Mouse (Mus musculus): Measurements from ENCODE around the gene Brf1.

Brf1 gene

GRCm38 (mm10) chr12:112940238-112940637 is 60.3 kb downstream of the Brf1 start:
- no peak for DNase-seq (ENCODE audit: low read depth, low spot score)

- no peak for DNase-seq (ENCODE audit: low read depth, low spot score)
Observed at GRCm38 (mm10) chr12:112938873-112939565, 61.5 kb downstream of the Brf1 start.

GRCm38 (mm10) chr12:112938366-112938765 is 62.1 kb downstream of the Brf1 start:
- no peak for DNase-seq (ENCODE audit: low read depth, low spot score)

DNA sequence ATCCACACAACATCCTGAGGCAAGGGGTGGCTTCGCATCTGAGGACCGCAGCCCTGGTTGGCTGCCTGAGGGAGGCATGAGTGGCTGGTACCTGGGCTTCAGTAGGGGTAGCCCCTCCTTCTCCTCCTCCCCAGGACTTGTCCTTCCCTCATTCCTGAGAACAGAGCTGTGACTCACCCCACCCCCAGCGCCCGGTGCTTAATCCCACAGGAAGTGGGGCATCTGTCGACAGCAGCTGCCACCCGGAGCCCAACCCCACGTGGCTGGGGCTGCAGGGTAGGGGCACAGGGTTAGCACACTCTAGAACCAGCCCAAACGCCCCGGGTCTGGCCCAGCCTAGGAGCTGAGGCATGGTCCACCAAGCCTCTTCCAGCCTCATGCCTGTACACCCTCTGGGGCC is 62.6 kb downstream of the Brf1 start:
- DNase-seq (ENCODE audit: low read depth, low spot score), result no peak

DNA sequence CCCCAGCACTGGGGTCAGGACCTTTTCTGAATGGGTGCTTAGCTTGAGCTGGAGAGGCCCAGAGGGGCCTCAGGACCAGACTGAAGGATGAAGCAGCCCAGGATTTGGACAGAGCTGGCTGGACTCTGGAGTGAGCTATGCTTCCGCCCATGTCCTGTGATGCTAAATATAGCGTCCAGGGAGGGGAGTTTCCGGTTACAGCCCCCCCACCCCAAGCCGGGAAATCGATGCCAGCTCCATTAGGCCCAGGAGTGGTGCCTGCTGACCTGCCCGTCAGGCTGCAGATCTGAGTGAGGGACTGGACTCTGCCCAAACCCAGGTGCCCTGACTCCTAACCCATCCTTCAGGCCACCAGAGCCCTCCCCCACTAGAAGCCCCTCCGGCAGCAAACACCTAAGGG is 67.9 kb downstream of the Brf1 start:
- DNase-seq (ENCODE audit: low read depth, low spot score), result no peak

DNA sequence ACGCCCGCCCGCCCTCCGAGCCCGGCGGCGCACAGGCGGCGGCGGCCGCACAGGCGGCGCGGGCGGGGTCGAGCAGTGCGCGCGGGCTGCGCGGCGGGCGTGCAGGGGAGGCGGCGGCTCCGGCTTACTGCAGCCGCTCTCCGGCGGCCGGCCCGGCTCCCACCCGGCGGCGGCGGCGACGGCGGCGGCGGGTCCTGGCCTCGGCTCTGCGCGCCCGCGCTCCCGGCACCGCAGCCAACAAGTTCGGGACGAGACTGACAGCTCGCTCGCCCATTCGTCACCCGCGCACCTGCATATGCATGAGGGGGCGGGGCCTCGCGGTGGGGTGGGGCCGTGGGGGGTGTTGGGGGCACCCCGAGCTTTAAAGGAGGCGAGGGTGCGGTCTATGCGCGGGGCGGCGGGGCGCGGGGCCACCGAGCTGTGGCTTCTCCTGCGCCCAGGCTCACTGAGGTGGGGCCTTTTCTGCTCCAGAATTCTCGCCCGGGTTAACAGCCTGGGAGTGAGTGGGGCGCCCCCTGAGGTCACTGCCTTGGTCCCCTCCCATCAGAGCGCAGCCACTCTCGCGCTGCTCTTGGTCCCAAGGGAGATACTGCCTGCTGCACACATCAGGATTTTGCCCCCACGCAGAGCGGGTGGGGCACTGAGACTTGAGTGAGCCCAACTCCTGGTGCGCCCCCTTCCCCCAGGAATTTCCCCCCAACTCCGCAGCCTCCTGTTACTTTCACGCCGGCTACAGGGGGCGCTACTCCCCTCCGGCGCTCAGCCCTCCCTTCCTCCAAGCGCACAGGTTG is 70.7 kb downstream of the Brf1 start, which contains the start of gene Jag2:
TSS of gene Jag2 (minus strand) at position 215 of the 791 bp plus-strand sequence.
- peak; percentile 79 for DNase-seq (ENCODE audit: low read depth, low spot score)

DNA sequence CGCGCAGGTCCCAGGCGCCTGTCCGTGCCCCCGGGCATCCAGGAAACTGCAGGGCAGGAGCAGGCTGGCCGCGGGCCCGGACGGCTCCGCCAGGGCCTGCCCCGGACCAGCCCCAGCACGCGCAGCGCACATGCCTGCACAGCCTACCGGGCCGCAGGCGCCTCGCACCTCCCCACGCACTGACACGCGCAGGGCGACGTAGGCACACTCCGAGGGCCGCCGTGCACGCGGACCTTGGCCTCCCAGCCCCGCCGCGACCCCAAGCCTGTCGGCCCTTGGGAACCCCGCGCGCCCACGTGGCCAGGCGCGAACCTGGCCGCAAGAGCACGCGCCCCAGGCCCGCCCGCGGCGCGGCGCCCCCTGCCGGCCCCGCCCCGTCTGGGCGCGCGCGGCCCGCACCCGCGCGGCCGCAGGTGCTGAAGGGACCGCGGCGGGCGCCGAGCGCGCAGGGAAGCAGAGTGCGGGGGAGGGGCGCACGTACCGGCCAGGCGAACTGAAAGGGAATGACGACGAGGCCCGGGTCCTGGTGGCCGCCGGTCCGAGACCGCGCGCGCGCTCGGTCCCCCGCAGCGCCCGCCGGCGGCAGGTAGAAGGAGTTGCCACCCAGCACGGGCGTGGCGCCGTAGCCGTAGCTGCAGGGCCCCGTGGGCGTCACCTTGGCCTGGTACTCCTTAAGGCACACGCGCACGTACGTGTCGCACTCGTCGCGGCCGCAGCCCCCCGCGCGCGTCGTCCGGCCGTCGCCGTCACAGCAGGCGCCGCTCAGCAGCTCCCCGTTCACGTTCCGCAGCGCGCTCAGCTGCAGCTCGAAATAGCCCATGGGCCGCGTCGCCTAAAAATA is 71.9 kb downstream of the Brf1 start:
- DNase-seq (ENCODE audit: low read depth, low spot score), result peak; percentile 75

DNA sequence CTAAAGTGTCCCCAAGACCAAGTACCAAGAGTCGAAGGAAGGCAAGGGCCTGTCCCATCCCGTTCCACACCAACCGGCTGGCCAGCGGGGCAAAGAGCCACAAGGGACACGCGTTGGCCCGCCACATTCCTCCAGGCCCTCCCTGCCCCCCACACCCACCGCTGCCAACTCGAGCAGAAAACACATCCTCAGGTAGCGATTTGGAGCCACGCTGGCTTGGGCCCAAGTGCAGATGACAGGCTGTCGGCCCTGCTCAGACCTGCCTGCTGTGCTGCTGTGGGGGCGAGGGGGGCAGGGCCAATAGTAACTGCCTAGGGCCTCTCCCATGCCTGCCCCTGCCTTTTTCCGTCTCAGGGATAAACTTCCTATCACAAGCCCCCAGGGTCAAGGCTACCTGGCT is 73.2 kb downstream of the Brf1 start:
- DNase-seq (ENCODE audit: low read depth, low spot score), result no peak

- DNase-seq (ENCODE audit: low read depth, low spot score), result no peak
Observed at GRCm38 (mm10) chr12:112925950-112926349, 74.6 kb downstream of the Brf1 start.

GRCm38 (mm10) chr12:112922541-112922940 is 78.0 kb downstream of the Brf1 start:
- DNase-seq (ENCODE audit: low read depth, low spot score), result no peak

- DNase-seq (ENCODE audit: low read depth, low spot score), result no peak
Observed at GRCm38 (mm10) chr12:112921518-112921917, 79.0 kb downstream of the Brf1 start.

GRCm38 (mm10) chr12:112917906-112918305 is 82.6 kb downstream of the Brf1 start:
- no peak for DNase-seq (ENCODE audit: low read depth, low spot score)

- DNase-seq (ENCODE audit: low read depth, low spot score), result no peak
Observed at GRCm38 (mm10) chr12:112917486-112917885, 83.0 kb downstream of the Brf1 start.

DNA sequence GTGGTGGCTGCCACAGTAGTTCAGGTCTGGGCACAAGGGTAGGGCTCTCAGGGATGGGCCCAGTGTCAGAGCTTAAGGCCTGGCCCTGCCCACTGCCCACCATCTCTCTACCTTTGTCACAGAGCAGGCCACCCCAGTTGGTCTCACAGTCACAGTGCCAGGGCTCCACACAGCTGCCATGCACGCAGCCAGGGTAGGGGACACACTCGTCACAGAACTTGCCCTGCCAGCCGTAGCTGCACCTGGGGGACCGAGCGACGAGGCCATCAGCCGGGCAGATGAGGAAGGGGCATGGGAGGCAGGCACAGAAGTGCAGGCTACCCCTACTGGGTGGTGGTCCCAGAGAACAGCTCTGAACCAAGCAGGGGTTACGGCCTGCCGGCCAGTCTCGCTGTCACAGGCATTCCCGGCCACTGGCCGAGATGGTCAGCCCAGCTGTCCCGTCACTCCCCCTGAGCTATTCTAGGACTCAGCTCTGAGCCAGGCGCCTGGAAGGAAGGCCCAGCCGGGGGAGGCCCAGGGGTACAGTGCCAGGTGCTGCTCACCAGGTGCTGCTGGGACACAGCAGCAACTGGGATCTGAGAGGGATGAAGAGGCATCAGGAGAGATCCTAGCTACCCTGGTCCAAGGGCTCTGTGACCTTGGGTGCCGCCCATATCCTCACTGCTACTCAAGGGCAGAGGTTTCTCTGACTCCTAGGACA is 83.7 kb downstream of the Brf1 start:
- DNase-seq (ENCODE audit: low read depth, low spot score), result no peak

DNA sequence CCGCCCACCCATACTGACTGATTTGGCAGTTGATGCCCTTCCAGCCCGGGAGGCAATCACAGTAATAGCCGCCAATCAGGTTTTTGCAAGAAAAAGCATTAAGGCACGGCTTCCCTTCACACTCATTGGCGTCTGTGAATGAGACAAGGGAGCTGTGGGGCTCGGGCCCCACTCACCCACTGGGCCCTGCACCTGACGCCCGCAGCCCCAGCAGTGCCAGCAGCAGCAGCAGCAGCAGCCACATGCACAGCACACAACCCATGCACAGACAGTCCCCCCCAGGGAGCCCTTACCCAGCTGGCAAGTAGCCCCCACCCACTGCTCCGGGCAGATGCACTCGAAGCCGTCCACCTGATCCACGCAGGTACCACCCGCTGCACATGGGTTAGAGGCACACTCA is 84.9 kb downstream of the Brf1 start:
- no peak for DNase-seq (ENCODE audit: low read depth, low spot score)

- no peak for DNase-seq (ENCODE audit: low read depth, low spot score)
Observed at GRCm38 (mm10) chr12:112914527-112914926, 86.0 kb downstream of the Brf1 start.

DNA sequence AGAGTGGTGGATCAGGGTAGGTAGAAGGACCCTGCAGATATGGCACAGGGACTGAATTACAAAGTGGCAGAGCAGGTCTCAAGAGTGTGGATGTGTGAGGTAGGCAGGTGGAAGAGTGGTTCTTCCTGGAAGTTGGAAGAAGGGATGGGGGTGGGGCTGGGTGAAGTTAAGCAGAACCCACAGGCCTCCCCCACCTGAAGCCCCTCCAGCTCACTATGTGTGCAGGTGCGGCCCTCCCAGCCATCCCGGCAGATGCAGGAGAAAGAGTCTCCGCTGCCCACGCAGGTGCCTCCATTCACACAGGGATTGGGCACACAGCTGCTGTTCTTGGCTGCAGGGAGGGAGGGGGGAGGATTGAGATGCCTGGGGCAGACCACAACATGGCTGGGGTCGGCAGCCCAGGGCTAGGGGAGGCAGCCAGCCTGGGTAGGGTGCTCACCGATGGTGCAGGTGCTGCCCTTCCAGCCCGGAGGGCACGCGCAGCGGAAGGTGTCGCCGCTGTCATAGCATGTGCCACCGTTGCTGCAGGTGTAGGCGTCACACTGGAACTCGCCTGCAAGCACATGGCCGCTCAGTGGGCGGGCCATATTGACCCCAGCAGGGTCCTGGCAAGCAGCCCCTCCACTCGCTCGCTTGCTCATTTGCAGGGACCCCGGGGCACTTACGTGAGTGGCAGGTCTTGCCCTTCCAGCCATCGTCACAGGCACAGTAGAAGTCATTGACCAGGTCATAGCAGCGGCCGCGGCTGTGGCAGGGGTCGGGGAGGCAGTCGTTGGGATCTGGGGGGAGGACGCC is 87.4 kb downstream of the Brf1 start:
- DNase-seq (ENCODE audit: low read depth, low spot score), result no peak

DNA sequence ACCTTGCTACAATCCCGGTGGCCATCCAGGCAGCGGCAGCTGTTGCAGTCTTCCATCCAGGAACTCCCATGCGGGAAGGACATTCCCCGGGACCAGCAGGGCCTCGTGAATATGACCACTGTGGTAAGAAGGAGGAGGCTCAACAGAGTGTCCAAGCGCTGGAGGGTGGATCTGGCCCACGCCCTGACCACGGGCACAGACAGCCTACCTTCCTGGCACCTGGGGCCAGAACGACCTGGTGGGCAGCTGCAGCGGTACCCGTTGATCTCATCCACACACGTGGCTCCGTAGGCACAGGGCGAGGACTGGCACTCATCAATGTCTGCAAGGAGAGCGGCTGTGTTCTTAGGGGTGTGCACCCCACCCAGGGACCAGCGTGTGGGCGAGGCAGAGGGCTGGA is 88.8 kb downstream of the Brf1 start:
- no peak for DNase-seq (ENCODE audit: low read depth, low spot score)
